9 mouse cellular contexts compared by ENCODE assay signal in the genomic region with DNA sequence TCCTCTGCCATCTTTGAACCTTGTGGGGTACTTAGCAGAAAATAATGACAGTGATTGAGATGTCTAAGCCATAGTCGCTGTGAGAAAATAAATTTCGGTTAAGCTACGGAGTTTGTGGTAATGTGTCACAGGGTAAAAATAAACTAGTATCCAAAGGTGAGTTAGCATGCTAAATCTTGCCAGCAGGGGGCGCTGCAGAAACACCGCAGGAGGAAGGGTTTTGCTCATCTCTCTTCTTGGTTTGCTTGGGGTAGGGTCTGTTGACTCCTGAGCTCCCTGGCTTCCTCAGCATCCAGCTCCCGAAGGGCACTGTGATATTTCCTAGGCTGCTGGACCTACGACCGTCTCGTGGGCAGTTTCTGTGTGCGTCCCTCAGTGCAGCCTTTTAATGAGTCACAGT. TPM values are rescaled to one million over a fixed set of nuclear protein-coding genes. Genes with fewer than 3 reads are reported as not detected.
DNase-seq lines count a peak whose midpoint lies in the region; ATAC-seq lines count a peak whose summit lies in the region.
"Had no signal": no experiment of that assay in that cellular context is flagged by ENCODE, and none has a peak within 500 bp of the region (broad histone marks: within the 10 kb centered on the region; RNA-seq: fewer than 3 reads in every experiment).

No protein-coding gene starts in this region.

- ATAC-seq in limb, embryonic 11.5 days (ENCODE audit: insufficient number of reproducible peaks, low FRiP score, low TSS enrichment, low read depth), result no peak

- no peaks in the 10 kb centered on the region for H3K4me1 ChIP-seq in limb, embryonic 11.5 days (ENCODE audit: control insufficient read depth, insufficient read depth, low read length)

- H3K9me3 ChIP-seq in limb, embryonic 11.5 days (ENCODE audit: control insufficient read depth, low read length), result no peaks in the 10 kb centered on the region
- H3K9me3 ChIP-seq: heart, embryonic 13.5 days had no signal

- no peaks in the 10 kb centered on the region for H3K27me3 ChIP-seq in limb, embryonic 11.5 days (ENCODE audit: control insufficient read depth, insufficient read depth, low read length)
- H3K27me3 ChIP-seq in splenic B cell, adult 2 months (ENCODE audit: control insufficient read depth, insufficient read depth, low read length, poor library complexity, severe bottlenecking), result no peaks in the 10 kb centered on the region

- no peak overlapping the region for H3K4me2 ChIP-seq in limb, embryonic 11.5 days (ENCODE audit: low read depth, severe bottlenecking)
- H3K4me2 ChIP-seq: heart, embryonic 13.5 days had no signal

- H3K4me3 ChIP-seq in limb, embryonic 11.5 days (ENCODE audit: low read depth, low read length), result no peak overlapping the region
- H3K4me3 ChIP-seq: heart, embryonic 13.5 days had no signal

- 58% methylated on average over 10 of the region's 10 CpGs for WGBS in limb, embryonic 11.5 days

- H3K27ac ChIP-seq in limb, embryonic 11.5 days (replicated peaks; ENCODE audit: low read depth, low read length), result no peak overlapping the region
- H3K27ac ChIP-seq: heart, embryonic 13.5 days had no signal

- no peak overlapping the region for H3K9ac ChIP-seq in limb, embryonic 11.5 days (ENCODE audit: low read length)
- H3K9ac ChIP-seq: heart, embryonic 13.5 days had no signal

- no peaks in the 10 kb centered on the region for H3K36me3 ChIP-seq in limb, embryonic 11.5 days (ENCODE audit: control insufficient read depth, insufficient read depth, low read length)
- H3K36me3 ChIP-seq in splenic B cell, adult 2 months (ENCODE audit: control insufficient read depth, insufficient read depth, low read length, poor library complexity, severe bottlenecking), result no peaks in the 10 kb centered on the region
- H3K36me3 ChIP-seq: heart, embryonic 13.5 days had no signal

- DNase-seq in adrenal gland, adult 18-20 months (ENCODE audit: low spot score in 2 of 2), result peak; percentile 53 to 58
- DNase-seq in adrenal gland, postnatal 4 days (ENCODE audit: low spot score in 2 of 2), result no peak
- peak; percentile 19 for DNase-seq in left cerebral cortex, postnatal 4 days
- DNase-seq in left cerebral cortex, postnatal 10 days (ENCODE audit: extremely low spot score in 1 of 2, low spot score in 2 of 2), result no peak
- peak; percentile 61 to 71 for DNase-seq in adrenal gland, postnatal 36 days
- DNase-seq in limb, embryonic 11.5 days (ENCODE audit: low spot score), result peak; percentile 47
- DNase-seq in splenic B cell, adult 2 months (ENCODE audit: low read depth, low spot score), result peak; percentile 69
- no peak for DNase-seq in Muller cell, postnatal 12 days (ENCODE audit: inconsistent ontology term)

- intact Hi-C loops in left cerebral cortex, postnatal 4 days (cut with DNase I), result no loop called here
- intact Hi-C loops in left cerebral cortex, postnatal 10 days (cut with DNase I), result no loop called here

RNA-seq across cellular contexts. Expression of gene Bloc1s6, which starts 12.7 kb away (rescaled TPM):
- 10 to 100 TPM; 22.0 to 30.6 TPM for total RNA-seq in adrenal gland, adult 18-20 months (2021)
- total RNA-seq in adrenal gland, postnatal 4 days (2021), result 10 to 100 TPM; 31.7 to 34.1 TPM
- 10 to 100 TPM; 47.7 to 49.6 TPM for total RNA-seq in left cerebral cortex, postnatal 4 days (2021)
- 10 to 100 TPM; 41.7 to 44.0 TPM for total RNA-seq in left cerebral cortex, postnatal 10 days (2021)
- 10 to 100 TPM; 24.5 to 29.8 TPM for total RNA-seq in adrenal gland, postnatal 36 days (2021)
- 59.5 and 60.6 TPM in 2 replicates for polyA plus RNA-seq in limb, embryonic 11.5 days (2014; fragmentation: Nextera tagmentation; extraction: Ambion mirVana)

RNA-seq across cellular contexts. Expression of gene Slc30a4, which starts 23.1 kb away (rescaled TPM):
- 10 to 100 TPM; 26.3 to 32.9 TPM for total RNA-seq in adrenal gland, adult 18-20 months (2021)
- 10 to 100 TPM; 33.2 to 34.4 TPM for total RNA-seq in adrenal gland, postnatal 4 days (2021)
- total RNA-seq in left cerebral cortex, postnatal 4 days (2021), result 10 to 100 TPM; 36.4 to 40.0 TPM
- 10 to 100 TPM; 37.6 to 38.7 TPM for total RNA-seq in left cerebral cortex, postnatal 10 days (2021)
- 10 to 100 TPM; 29.4 to 37.7 TPM for total RNA-seq in adrenal gland, postnatal 36 days (2021)
- polyA plus RNA-seq in limb, embryonic 11.5 days (2014; fragmentation: Nextera tagmentation; extraction: Ambion mirVana), result 8.8 and 10.1 TPM in 2 replicates

RNA-seq across cellular contexts. Expression of gene Sqor, which starts 39.4 kb away (rescaled TPM):
- 10 to 100 TPM; 79.7 to 90.2 TPM for total RNA-seq in adrenal gland, adult 18-20 months (2021)
- 10 to 100 TPM; 30.3 to 35.1 TPM for total RNA-seq in adrenal gland, postnatal 4 days (2021)
- total RNA-seq in left cerebral cortex, postnatal 4 days (2021), result 1 to 10 TPM; 1.6 to 4.1 TPM
- 1 to 10 TPM; 3.6 to 4.9 TPM for total RNA-seq in left cerebral cortex, postnatal 10 days (2021)
- total RNA-seq in adrenal gland, postnatal 36 days (2021), result 10 to 100 TPM; 57.2 to 63.0 TPM
- polyA plus RNA-seq in limb, embryonic 11.5 days (2014; fragmentation: Nextera tagmentation; extraction: Ambion mirVana), result 3.2 and 4.7 TPM in 2 replicates

Comparison
In these comparisons a context has a peak if more than half of its experiments do, and no peak if none do; other contexts are left out.
1. DNase-seq: peak in adrenal gland, adult 18-20 months (2 of 2), left cerebral cortex, postnatal 4 days (single experiment), adrenal gland, postnatal 36 days (2 of 2), limb, embryonic 11.5 days (single experiment) and splenic B cell, adult 2 months (single experiment); none in adrenal gland, postnatal 4 days (0 of 2), left cerebral cortex, postnatal 10 days (0 of 2) and Muller cell, postnatal 12 days (single experiment).
2. RNA of gene Sqor, which starts 39.4 kb away (total RNA-seq): 79.7 to 90.2 TPM in adrenal gland, adult 18-20 months, 57.2 to 63.0 TPM in adrenal gland, postnatal 36 days and 30.3 to 35.1 TPM in adrenal gland, postnatal 4 days; 3.6 to 4.9 TPM in left cerebral cortex, postnatal 10 days and 1.6 to 4.1 TPM in left cerebral cortex, postnatal 4 days; every median in the first group is over 4 times any median in the second.